Mouse (Mus musculus): ENCODE measurements at regions not wholly inside any gene's neighbourhood (a gene's known extent, or its start where the extent isn't known, plus 50 kb on each side); places are given as distances from the start of the nearest gene placed in this dataset.

DNA sequence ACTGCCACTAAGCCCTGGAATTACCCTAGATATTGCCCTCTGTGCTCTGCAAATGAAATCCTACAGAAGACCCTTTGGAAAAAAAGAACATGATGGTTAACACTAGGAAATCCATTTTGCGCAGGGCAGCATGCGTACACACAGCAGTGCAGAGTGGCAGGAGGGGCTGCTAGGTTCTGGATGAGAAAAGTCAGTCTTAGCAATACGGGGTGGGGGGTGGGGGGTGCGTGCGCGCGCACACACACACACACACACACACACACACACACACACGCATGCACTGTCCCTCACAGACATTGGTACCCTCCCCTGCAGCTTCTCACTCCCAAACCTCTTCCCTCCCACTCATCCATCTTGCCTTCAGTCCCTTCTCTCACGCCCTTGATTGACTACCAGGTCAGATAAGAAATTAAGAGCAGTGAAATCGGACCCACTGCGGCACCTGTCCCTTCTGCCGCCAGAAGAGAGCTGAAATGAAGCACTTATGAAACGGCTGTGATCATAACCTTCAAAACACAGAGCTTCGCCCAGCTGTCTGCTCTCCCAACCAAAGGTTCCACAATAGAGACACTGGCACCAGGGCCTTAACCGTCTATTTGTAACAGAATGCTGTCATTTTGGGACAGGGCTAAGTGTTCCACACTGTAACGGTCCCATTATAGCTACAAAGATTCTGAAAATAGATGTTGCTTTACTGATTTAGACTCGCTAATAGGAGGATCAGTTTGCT lies 209.3 kb upstream of the Pitx2 start:
- H3K9ac ChIP-seq (ENCODE audit: low read depth, low read length) = no peak overlapping the region
- no peaks in the 10 kb centered on the region for H3K9me3 ChIP-seq (ENCODE audit: control insufficient read depth)
- 74% methylated on average over 17 of the region's 17 CpGs for whole genome bisulfite sequencing
- no peak overlapping the region for H3K27ac ChIP-seq (ENCODE audit: low read depth, low read length)
- TF ChIP-seq CTCF (IDR thresholded peaks at IDR 0.05; ENCODE audit: low read depth) = no peak
- H3K36me3 ChIP-seq (ENCODE audit: control insufficient read depth, insufficient read depth) = no peaks in the 10 kb centered on the region
- no peak overlapping the region for H3K4me3 ChIP-seq (ENCODE audit: low read depth, low read length)
- 0 out of 2 replicates have a peak overlapping the region, but pooled peaks have one; percentile 4 for H3K4me2 ChIP-seq (replicated peaks; ENCODE audit: low read depth)
- no peaks in the 10 kb centered on the region for H3K27me3 ChIP-seq (replicated peaks; ENCODE audit: control insufficient read depth, insufficient read depth, low read length)
- ATAC-seq = no peak
- H3K4me1 ChIP-seq (replicated peaks; ENCODE audit: control insufficient read depth, insufficient read depth, low read length) = no peaks in the 10 kb centered on the region

DNA sequence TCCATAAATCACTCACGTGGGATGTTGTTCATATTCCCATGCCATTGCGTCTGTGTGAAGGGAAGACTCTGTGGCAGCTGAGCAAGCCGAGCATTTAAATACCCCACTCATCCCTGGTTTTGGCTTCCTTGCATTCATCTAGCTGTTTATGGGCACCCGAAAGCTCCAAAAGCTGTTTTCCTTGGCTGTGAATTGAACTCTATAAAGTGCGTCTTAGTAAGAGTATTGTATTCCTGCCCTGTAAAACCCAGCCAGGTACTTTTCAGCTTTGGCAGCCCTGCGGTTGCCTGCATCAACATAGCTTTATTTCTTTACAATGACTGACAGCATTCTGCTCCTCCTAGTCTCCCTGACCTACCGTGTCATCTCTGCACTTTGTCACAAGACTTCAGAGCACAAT lies 196.8 kb upstream of the Pitx2 start:
- WGBS = 76% methylated on average over 7 of the region's 7 CpGs

DNA sequence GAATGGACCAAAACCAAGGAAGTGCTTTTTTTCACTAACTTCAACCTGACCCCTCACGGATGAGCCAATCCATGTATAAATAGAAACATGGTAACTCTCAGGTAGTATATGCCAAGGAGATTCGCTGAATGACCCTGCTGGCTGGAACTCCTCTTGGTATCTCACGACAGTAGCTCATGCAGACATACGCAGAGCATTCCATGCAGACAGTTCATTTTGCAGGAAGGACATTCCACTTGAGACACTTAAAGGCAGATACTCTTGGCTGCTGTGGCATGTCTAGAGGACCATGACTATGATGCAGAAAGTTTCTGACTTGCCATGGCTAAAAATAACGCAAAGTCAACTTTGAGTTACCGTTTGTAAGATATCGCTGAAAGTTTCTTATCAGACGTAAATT lies 195.6 kb upstream of the Pitx2 start:
- no peaks in the 10 kb centered on the region for H3K4me1 ChIP-seq (replicated peaks; ENCODE audit: control insufficient read depth, insufficient read depth, low read length)
- TF ChIP-seq CTCF (IDR thresholded peaks at IDR 0.05; ENCODE audit: low read depth) = no peak
- no peaks in the 10 kb centered on the region for H3K36me3 ChIP-seq (ENCODE audit: control insufficient read depth, insufficient read depth)
- no peaks in the 10 kb centered on the region for H3K9me3 ChIP-seq (ENCODE audit: control insufficient read depth)
- H3K4me3 ChIP-seq (ENCODE audit: low read depth, low read length) = no peak overlapping the region
- no peak overlapping the region for H3K27ac ChIP-seq (ENCODE audit: low read depth, low read length)
- H3K27me3 ChIP-seq (replicated peaks; ENCODE audit: control insufficient read depth, insufficient read depth, low read length) = no peaks in the 10 kb centered on the region
- no peak overlapping the region for H3K4me2 ChIP-seq (replicated peaks; ENCODE audit: low read depth)
- 74% methylated on average over 8 of the region's 8 CpGs for WGBS
- no peak for ATAC-seq
- no peak overlapping the region for H3K9ac ChIP-seq (ENCODE audit: low read depth, low read length)

More for the DNA sequence above, 196.8 kb upstream of the Pitx2 start:
- H3K4me3 ChIP-seq (ENCODE audit: low read depth, low read length) = no peak overlapping the region
- no peak overlapping the region for H3K4me2 ChIP-seq (replicated peaks; ENCODE audit: low read depth)
- no peak for ATAC-seq
- TF ChIP-seq CTCF (IDR thresholded peaks at IDR 0.05; ENCODE audit: low read depth) = no peak
- H3K9me3 ChIP-seq (ENCODE audit: control insufficient read depth) = no peaks in the 10 kb centered on the region
- H3K9ac ChIP-seq (ENCODE audit: low read depth, low read length) = no peak overlapping the region
- no peaks in the 10 kb centered on the region for H3K4me1 ChIP-seq (replicated peaks; ENCODE audit: control insufficient read depth, insufficient read depth, low read length)
- H3K27me3 ChIP-seq (replicated peaks; ENCODE audit: control insufficient read depth, insufficient read depth, low read length) = no peaks in the 10 kb centered on the region
- H3K27ac ChIP-seq (ENCODE audit: low read depth, low read length) = no peak overlapping the region
- H3K36me3 ChIP-seq (ENCODE audit: control insufficient read depth, insufficient read depth) = no peaks in the 10 kb centered on the region

DNA sequence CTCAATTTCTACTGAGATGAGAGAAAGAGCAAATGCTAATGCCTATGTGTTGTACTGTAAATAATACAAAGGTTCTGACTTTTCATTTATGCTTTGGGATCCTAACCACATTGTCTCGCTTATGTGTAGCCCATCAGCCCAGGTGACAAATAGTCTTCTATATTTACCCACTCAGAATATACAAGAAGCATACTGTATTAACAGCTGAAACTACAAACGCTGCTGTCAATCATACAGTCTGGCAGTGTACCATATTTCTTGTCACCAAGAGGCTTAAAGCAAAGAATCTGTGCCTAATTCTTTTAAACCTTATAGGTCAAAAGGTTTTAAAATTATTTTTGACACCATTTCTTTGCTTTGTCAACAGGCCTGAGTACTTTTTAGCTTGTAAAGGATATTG lies 160.8 kb upstream of the Pitx2 start:
- H3K4me3 ChIP-seq (ENCODE audit: low read depth, low read length) = no peak overlapping the region
- H3K27ac ChIP-seq (ENCODE audit: low read depth, low read length) = no peak overlapping the region
- H3K27me3 ChIP-seq (replicated peaks; ENCODE audit: control insufficient read depth, insufficient read depth, low read length) = no peaks in the 10 kb centered on the region
- ATAC-seq = no peak
- H3K9ac ChIP-seq (ENCODE audit: low read depth, low read length) = no peak overlapping the region
- H3K9me3 ChIP-seq (ENCODE audit: control insufficient read depth) = no peaks in the 10 kb centered on the region
- 90% methylated on average over 2 of the region's 2 CpGs for WGBS
- no peak for TF ChIP-seq CTCF (IDR thresholded peaks at IDR 0.05; ENCODE audit: low read depth)
- H3K36me3 ChIP-seq (ENCODE audit: control insufficient read depth, insufficient read depth) = no peaks in the 10 kb centered on the region
- no peak overlapping the region for H3K4me2 ChIP-seq (replicated peaks; ENCODE audit: low read depth)
- H3K4me1 ChIP-seq (replicated peaks; ENCODE audit: control insufficient read depth, insufficient read depth, low read length) = no peaks in the 10 kb centered on the region

DNA sequence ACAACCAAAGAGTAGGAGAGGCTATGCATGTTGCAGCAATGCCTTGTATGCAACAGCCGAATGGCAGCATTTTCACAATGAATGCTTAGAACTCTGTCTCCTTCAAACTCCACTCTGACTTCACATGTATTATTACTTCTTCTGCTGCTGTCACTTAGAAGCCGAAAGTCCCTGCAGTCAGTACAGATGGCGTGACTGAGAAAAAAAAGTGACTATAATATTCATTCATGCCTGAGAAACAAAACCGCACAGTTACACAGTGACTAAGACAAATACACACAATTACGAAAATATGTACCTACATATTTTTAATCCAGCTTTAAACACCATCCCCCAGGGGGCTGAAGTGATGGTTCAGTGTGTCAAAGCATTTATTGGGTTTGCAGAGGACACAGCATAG lies 154.8 kb upstream of the Pitx2 start:
- Histone ChIP-seq H3K9me3 (ENCODE audit: control insufficient read depth) (no peaks in the 10 kb centered on the region), H3K4me2 (replicated peaks; ENCODE audit: low read depth) (no peak overlapping the region), H3K36me3 (ENCODE audit: control insufficient read depth, insufficient read depth) (no peaks in the 10 kb centered on the region), H3K9ac (ENCODE audit: low read depth, low read length) (no peak overlapping the region), H3K4me3 (ENCODE audit: low read depth, low read length) (no peak overlapping the region), H3K27me3 (replicated peaks; ENCODE audit: control insufficient read depth, insufficient read depth, low read length) (no peaks in the 10 kb centered on the region), H3K27ac (ENCODE audit: low read depth, low read length) (no peak overlapping the region), H3K4me1 (replicated peaks; ENCODE audit: control insufficient read depth, insufficient read depth, low read length) (no peaks in the 10 kb centered on the region)
- no peak for TF ChIP-seq CTCF (IDR thresholded peaks at IDR 0.05; ENCODE audit: low read depth)
- 91% methylated on average over 5 of the region's 5 CpGs for WGBS
- ATAC-seq = no peak

DNA sequence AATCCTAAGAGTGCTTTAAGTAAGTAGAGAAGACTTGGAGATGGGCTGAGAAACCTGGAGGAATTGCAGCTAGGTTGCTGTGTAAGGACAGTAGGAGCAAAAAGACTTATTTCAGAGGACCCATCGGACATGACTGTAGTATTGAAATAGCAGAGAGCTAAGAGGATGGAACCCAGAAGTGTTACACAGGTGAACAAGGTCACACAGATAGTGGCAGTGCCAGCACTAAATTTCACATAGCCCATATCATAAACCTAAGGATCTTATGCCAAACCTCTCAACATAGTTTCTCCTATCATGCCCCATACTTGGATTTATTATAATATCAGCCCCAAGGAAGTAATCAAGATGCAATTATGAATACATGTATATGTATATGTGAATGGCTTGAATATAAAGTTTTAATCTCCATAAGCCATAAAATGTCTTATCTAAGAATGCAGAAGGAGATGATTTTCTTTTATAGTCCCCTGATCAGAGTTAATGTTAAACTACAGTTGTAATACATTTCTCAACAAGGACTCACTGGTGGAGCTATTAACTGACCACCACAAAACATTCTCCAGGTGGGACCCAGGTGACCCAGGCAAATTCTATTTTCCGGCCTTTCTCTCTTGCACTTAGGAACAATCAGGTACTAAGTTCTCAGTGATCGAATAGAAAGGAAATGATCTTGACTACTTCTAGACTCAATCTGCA lies 149.6 kb upstream of the Pitx2 start:
- Histone ChIP-seq H3K4me2 (replicated peaks; ENCODE audit: low read depth) (no peak overlapping the region), H3K4me3 (ENCODE audit: low read depth, low read length) (no peak overlapping the region), H3K36me3 (ENCODE audit: control insufficient read depth, insufficient read depth) (no peaks in the 10 kb centered on the region), H3K9ac (ENCODE audit: low read depth, low read length) (no peak overlapping the region), H3K27ac (ENCODE audit: low read depth, low read length) (no peak overlapping the region), H3K27me3 (replicated peaks; ENCODE audit: control insufficient read depth, insufficient read depth, low read length) (no peaks in the 10 kb centered on the region), H3K9me3 (ENCODE audit: control insufficient read depth) (no peaks in the 10 kb centered on the region), H3K4me1 (replicated peaks; ENCODE audit: control insufficient read depth, insufficient read depth, low read length) (no peaks in the 10 kb centered on the region)
- TF ChIP-seq CTCF (IDR thresholded peaks at IDR 0.05; ENCODE audit: low read depth) = no peak
- 41% methylated on average over 3 of the region's 3 CpGs for WGBS
- ATAC-seq = no peak

Data from intestine, postnatal 0 days (tissue).